Mouse (Mus musculus): ENCODE data around the gene Hoxa9. TPM values are rescaled to one million over a fixed set of nuclear protein-coding genes. Genes with fewer than 3 reads are reported as not detected.

The Hoxa9 gene
- polyA plus RNA-seq, 1 experiment = 17.7 TPM

DNA sequence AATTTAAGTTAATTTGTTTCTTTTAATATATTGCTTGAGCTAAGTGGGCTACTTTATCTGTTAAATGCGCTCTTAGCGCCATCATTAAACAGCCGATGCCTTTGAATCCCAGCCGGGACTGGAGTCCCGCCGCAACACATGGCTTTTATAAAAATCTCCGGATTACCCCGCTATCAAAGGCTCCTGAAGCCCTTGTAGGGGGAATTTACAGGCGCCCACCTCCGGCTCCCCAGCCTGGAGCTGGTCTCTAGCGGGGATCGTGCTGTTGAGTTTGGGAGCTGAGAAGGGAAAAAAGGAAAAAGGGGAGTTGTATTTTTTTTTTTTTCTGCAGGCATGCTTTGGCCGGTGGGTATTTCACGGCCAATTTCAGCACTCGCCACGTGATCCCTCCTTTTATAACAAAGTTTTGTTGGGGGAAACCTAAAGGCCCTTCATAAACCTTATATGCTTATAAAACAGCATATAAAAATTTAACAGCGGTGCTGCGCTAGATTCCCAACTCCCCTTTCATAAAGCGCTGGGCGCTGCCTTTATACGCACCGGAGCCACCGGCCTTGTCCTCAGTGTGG, 13.7 kb upstream of the Hoxa9 start:
- TF ChIP-seq TCF12 (IDR thresholded peaks at IDR 0.05; ENCODE audit: insufficient read depth, poor library complexity, severe bottlenecking) = no peak
- no peak for TF ChIP-seq MYOD1 (IDR thresholded peaks at IDR 0.05; ENCODE audit: control insufficient read depth in 1 of 3, insufficient read length in 2 of 3, low read depth in 2 of 3)
- TF ChIP-seq POLR2A (IDR thresholded peaks at IDR 0.05; ENCODE audit: insufficient read length, low read depth) = peak; percentile 7
- peak; percentile 40 for TF ChIP-seq USF1 (IDR thresholded peaks at IDR 0.05; ENCODE audit: low read depth)
- TF ChIP-seq POLR2AphosphoS2 (IDR thresholded peaks at IDR 0.05; ENCODE audit: insufficient read length, low read depth) = no peak
- TF ChIP-seq REST (IDR thresholded peaks at IDR 0.05; ENCODE audit: insufficient read depth, insufficient read length) = no peak
- H3K4me2 ChIP-seq (ENCODE audit: low read depth) = peak overlapping the region; percentile 86
- H3K4me3 ChIP-seq = peak overlapping the region; percentile 90
- peak overlapping the region; percentile 73 for H3ac ChIP-seq (ENCODE audit: control insufficient read depth, insufficient read length)
- H3K27me3 ChIP-seq (ENCODE audit: control insufficient read depth, insufficient read depth, insufficient read length) = no peaks in the 10 kb centered on the region
- H3K36me3 ChIP-seq (ENCODE audit: control insufficient read depth, insufficient read depth) = no peaks in the 10 kb centered on the region
- peaks cover 43% of the 10 kb centered on the region for H3K79me2 ChIP-seq (ENCODE audit: control insufficient read depth, insufficient read depth)

DNA sequence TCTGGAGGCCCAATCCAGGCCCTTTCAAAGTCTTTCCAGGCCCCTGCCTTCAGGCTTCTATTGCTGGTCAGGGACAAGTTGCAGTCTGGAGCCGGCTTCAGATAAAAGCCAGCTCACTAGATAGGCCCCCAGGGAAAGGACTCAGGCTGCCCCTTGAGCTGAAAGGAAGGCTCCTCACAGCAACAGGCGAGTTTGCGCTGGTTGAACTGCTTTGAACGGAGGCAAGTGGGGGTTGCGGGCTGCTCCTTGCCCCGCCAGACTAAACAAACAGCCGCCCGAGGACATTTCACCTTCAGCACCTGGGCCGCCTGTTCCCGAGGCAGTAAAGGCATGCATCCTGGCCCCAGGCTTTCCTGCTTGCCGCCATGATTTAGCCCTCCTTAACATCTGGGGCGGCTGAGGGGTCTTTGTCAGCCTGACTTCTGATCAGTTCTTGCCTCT, 12.8 kb upstream of the Hoxa9 start:
- Histone ChIP-seq H3K36me3 (ENCODE audit: control insufficient read depth, insufficient read depth) (no peaks in the 10 kb centered on the region), H3K27me3 (ENCODE audit: control insufficient read depth, insufficient read depth, insufficient read length) (no peaks in the 10 kb centered on the region), H3K79me2 (ENCODE audit: control insufficient read depth, insufficient read depth) (peaks cover 52% of the 10 kb centered on the region), H3K4me2 (ENCODE audit: low read depth) (peak overlapping the region; percentile 86), H3K4me3 (peak overlapping the region; percentile 90), H3ac (ENCODE audit: control insufficient read depth, insufficient read length) (peak overlapping the region; percentile 73)
- TF ChIP-seq USF1 (IDR thresholded peaks at IDR 0.05; ENCODE audit: low read depth) (no peak), SRF (IDR thresholded peaks at IDR 0.05; ENCODE audit: control insufficient read depth, insufficient read length, low read depth) (no peak), TCF12 (IDR thresholded peaks at IDR 0.05; ENCODE audit: insufficient read depth, poor library complexity, severe bottlenecking) (no peak), MAX (IDR thresholded peaks at IDR 0.05; ENCODE audit: low read depth) (no peak), MYOG (IDR thresholded peaks at IDR 0.05; ENCODE audit: control insufficient read depth in 1 of 3, insufficient read depth in 1 of 3, insufficient read length in 2 of 3, low read depth in 2 of 3) (no peak), CEBPB (IDR thresholded peaks at IDR 0.05; ENCODE audit: insufficient read depth, poor library complexity, severe bottlenecking) (no peak)

DNA sequence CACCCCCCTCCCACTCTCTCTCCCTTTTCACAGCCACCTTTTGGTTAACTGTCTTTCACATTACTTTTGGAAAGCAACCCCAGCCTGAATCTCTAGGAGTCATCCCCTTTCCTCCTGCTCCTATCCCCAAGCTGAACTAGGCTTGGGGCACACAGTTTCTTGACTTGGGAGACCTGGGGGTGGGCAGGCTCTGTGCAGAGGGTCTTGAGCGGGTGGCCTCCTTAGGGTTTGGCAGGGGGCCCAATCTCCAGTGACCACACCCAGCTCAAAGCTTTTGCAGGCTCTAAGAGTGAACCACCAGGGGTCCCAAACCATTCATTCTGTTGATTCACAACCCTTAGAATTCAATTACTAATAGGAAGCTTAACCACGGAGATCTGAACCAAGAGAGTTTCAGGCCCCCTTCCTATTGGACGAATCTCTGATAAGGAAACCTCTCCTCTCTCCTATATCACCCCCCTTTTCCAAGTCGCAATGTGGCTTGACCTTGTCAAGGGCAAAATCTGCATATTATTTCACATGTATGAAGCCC, 12.0 kb upstream of the Hoxa9 start:
- Histone ChIP-seq H3K4me2 (ENCODE audit: low read depth) (peak overlapping the region; percentile 86), H3K27me3 (ENCODE audit: control insufficient read depth, insufficient read depth, insufficient read length) (no peaks in the 10 kb centered on the region), H3ac (ENCODE audit: control insufficient read depth, insufficient read length) (no peak overlapping the region), H3K4me3 (peak overlapping the region; percentile 90), H3K36me3 (ENCODE audit: control insufficient read depth, insufficient read depth) (no peaks in the 10 kb centered on the region), H3K79me2 (ENCODE audit: control insufficient read depth, insufficient read depth) (peaks cover 56% of the 10 kb centered on the region)
- TF ChIP-seq REST (IDR thresholded peaks at IDR 0.05; ENCODE audit: insufficient read depth, insufficient read length) = no peak
- no peak for TF ChIP-seq POLR2AphosphoS2 (IDR thresholded peaks at IDR 0.05; ENCODE audit: insufficient read length, low read depth)
- TF ChIP-seq E2F4 (IDR thresholded peaks at IDR 0.05; ENCODE audit: insufficient read depth) = no peak
- TF ChIP-seq MYOD1 (IDR thresholded peaks at IDR 0.05; ENCODE audit: control insufficient read depth in 1 of 3, insufficient read length in 2 of 3, low read depth in 2 of 3) = no peak
- no peak for TF ChIP-seq TCF3 (IDR thresholded peaks at IDR 0.05; ENCODE audit: insufficient read length, low read depth)
- TF ChIP-seq SRF (IDR thresholded peaks at IDR 0.05; ENCODE audit: control insufficient read depth, insufficient read length, low read depth) = no peak
- TF ChIP-seq MAX (IDR thresholded peaks at IDR 0.05; ENCODE audit: low read depth) = no peak
- TF ChIP-seq POLR2A (IDR thresholded peaks at IDR 0.05; ENCODE audit: insufficient read length, low read depth) = no peak
- no peak for TF ChIP-seq MYOG (IDR thresholded peaks at IDR 0.05; ENCODE audit: control insufficient read depth in 1 of 3, insufficient read depth in 1 of 3, insufficient read length in 2 of 3, low read depth in 2 of 3)
- TF ChIP-seq TCF12 (IDR thresholded peaks at IDR 0.05; ENCODE audit: insufficient read depth, poor library complexity, severe bottlenecking) = no peak
- no peak for TF ChIP-seq USF1 (IDR thresholded peaks at IDR 0.05; ENCODE audit: low read depth)
- no peak for TF ChIP-seq CEBPB (IDR thresholded peaks at IDR 0.05; ENCODE audit: insufficient read depth, poor library complexity, severe bottlenecking)

DNA sequence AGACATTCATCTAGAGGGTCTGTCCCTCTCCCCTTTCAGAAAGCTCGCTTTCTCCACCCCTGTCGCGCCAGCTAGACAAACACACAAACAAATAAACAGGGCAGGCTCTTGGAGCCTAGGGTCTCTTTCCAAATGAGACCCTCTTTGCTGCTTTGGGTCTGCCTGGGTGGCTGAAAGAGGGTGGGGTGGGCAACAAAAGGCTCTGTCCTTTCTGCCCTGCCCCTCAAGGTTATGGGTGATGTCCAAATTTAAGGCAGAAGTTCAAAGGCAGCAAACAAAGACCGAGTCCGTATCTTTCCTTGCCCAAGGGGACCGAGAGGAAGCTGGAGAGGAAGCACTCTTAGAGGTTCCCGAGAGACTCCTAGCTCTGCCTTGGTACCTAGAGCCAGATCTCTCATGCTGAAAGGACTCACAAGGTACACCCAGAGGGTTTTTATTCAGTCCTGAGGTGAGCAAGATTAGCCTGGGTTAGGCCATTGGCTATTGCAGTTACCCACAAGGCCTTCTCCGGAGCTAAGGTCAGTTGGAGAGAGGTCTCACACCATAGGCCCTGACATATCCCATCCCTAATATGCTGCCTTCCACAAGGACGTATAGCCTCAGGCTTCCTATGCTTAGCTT, 10.2 kb upstream of the Hoxa9 start:
- Histone ChIP-seq H3ac (ENCODE audit: control insufficient read depth, insufficient read length) (no peak overlapping the region), H3K36me3 (ENCODE audit: control insufficient read depth, insufficient read depth) (no peaks in the 10 kb centered on the region), H3K27me3 (ENCODE audit: control insufficient read depth, insufficient read depth, insufficient read length) (no peaks in the 10 kb centered on the region), H3K79me2 (ENCODE audit: control insufficient read depth, insufficient read depth) (peaks cover 59% of the 10 kb centered on the region), H3K4me3 (peak overlapping the region; percentile 86), H3K4me2 (ENCODE audit: low read depth) (peak overlapping the region; percentile 76)
- TF ChIP-seq MYOG (IDR thresholded peaks at IDR 0.05; ENCODE audit: control insufficient read depth in 1 of 3, insufficient read depth in 1 of 3, insufficient read length in 2 of 3, low read depth in 2 of 3) = no peak
- TF ChIP-seq POLR2AphosphoS2 (IDR thresholded peaks at IDR 0.05; ENCODE audit: insufficient read length, low read depth) = peak; percentile 31

DNA sequence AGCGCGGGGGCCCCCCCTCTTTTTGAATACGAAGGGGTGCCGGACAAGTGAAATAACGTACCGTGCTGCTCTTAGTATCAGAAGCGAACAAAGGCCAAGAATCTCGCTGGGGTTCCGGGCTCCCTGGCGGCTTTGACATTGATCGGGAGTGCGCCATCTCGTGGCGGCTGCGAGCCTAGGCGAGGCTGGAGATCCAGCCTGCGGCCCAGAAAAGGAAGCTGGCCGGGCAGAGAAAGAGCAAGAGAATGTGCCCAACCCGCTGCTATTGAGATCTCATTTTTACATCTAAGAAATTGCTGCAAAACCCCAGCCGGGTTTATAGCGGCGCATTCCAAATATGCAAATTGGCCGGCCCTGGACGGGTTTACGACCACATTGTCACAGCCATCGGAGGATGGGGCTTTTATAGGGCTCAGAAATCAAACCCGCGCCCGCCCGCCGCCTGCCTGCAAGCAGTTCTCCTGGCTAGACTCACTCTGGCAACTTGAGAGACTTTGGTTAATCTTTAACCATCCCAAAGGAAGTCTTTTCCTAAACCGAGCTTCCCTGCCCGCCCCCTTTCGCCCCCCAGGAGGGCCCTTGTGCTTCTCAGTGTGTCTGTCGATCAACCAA, 9.6 kb upstream of the Hoxa9 start, which contains the start of gene Hoxa10:
Hoxa10 (minus strand) TSS at position 466 of the 612 bp plus-strand sequence.
- Histone ChIP-seq H3K27me3 (ENCODE audit: control insufficient read depth, insufficient read depth, insufficient read length) (no peaks in the 10 kb centered on the region), H3ac (ENCODE audit: control insufficient read depth, insufficient read length) (peak within 1 kb of the TSS; percentile 16), H3K79me2 (ENCODE audit: control insufficient read depth, insufficient read depth) (peaks cover 65% of the 10 kb centered on the region), H3K4me2 (ENCODE audit: low read depth) (peak within 1 kb of the TSS; percentile 79), H3K4me3 (peak within 1 kb of the TSS; percentile 86), H3K36me3 (ENCODE audit: control insufficient read depth, insufficient read depth) (no peaks in the 10 kb centered on the region)
- TF ChIP-seq USF1 (IDR thresholded peaks at IDR 0.05; ENCODE audit: low read depth) (no peak), POLR2AphosphoS2 (IDR thresholded peaks at IDR 0.05; ENCODE audit: insufficient read length, low read depth) (peak; percentile 38)
